Mouse (Mus musculus) kidney, adult 11 months (tissue): Measurements from ENCODE around the gene Gm10721.
"Not testable (repeated sequence)": the region's sequence is repeated elsewhere in the genome, so short reads cannot be mapped to it uniquely, and the experiment has no call there.

Experiments used
- DNase-seq: peaks from one replicate; pipeline ENCODE4 v3.0.0; 2022

The Gm10721 gene

DNA sequence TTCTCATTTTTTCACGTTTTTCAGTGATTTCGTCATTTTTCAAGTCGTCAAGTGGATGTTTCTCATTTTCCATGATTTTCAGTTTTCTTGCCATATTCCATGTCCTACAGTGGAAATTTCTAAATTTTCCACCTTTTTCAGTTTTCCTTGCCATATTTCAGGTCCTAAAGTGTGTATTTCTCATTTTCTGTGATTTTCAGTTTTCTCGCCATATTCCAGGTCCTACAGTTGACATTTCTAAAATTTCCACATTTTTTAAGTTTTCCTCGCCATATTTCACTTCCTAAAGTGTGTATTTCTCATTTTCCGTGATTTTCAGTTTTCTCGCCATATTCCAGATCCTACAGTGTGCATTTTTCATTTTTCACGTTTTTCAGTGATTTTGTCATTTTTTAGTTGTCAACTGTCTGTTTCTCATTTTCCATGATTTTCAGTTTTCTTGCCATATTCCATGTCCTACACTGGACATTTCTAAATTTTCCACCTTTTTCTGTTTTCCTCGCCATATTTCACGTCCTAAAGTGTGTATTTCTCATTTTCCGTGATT, at the start of gene Gm10721:
Gene Gm10721 (plus strand): TSS at position 408 of the 547 bp plus-strand sequence.
- not testable (repeated sequence) for DNase-seq

DNA sequence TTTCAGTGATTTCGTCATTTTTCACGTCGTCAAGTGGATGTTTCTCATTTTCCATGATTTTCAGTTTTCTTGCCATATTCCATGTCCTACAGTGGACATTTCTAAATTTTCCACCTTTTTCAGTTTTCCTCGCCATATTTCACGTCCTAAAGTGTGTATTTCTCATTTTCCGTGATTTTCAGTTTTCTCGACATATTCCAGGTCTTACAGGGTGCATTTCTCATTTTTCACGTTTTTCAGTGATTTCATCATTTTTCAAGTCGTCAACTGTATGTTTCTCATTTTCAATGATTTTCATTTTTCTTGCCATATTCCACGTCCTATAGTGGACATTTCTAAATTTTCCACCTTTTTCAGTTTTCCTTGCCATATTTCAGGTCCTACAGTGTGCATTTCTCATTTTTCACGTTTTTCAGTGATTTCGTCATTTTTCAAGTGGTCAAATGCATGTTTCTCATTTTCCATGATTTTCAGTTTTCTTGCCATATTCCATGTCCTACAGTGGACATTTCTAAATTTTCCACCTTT, 12.4 kb upstream of the Gm10721 start, which contains the start of gene Gm10722:
Gene Gm10722 (plus strand): TSS at position 478 of the 528 bp plus-strand sequence.
- peak; percentile 12 for DNase-seq

DNA sequence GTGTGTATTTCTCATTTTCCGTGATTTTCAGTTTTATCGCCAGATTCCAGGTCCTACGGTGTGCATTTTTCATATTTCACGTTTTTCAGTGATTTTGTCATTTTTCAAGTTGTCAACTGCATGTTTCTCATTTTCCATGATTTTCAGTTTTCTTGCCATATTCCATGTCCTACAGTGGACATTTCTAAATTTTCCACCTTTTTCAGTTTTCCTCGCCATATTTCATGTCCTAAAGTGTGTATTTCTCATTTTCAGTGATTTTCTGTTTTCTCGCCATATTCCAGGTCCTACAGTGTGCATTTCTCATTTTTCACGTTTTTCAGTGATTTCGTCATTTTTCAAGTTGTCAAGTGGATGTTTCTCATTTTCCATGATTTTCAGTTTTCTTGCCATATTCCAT, 11.9 kb upstream of the Gm10721 start:
- DNase-seq, result not testable (repeated sequence)

DNA sequence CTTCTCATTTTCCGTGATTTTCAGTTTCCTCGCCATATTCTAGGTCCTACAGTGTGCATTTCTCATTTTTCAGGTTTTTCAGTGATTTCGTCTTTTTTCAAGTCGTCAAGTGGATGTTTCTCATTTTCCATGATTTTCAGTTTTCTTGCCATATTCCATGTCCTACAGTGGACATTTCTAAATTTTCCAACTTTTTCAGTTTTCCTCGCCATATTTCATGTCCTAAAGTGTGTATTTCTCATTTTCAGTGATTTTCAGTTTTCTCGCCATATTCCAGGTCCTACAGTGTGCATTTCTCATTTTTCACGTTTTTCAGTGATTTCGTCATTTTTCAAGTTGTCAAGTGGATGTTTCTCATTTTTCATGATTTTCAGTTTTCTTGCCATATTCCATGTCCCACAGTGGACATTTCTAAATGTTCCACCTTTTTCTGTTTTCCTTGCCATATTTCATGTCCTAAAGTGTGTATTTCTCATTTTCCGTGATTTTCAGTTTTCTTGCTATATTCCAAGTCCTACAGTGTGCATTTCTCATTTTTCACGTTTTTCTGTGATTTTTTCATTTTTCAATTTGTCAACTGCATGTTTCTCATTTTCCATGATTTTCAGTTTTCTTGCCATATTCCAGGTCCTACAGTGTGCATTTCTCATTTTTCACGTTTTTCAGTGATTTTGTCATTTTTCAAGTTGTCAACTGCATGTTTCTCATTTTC, 10.8 kb upstream of the Gm10721 start:
- DNase-seq, result peak; percentile 65

DNA sequence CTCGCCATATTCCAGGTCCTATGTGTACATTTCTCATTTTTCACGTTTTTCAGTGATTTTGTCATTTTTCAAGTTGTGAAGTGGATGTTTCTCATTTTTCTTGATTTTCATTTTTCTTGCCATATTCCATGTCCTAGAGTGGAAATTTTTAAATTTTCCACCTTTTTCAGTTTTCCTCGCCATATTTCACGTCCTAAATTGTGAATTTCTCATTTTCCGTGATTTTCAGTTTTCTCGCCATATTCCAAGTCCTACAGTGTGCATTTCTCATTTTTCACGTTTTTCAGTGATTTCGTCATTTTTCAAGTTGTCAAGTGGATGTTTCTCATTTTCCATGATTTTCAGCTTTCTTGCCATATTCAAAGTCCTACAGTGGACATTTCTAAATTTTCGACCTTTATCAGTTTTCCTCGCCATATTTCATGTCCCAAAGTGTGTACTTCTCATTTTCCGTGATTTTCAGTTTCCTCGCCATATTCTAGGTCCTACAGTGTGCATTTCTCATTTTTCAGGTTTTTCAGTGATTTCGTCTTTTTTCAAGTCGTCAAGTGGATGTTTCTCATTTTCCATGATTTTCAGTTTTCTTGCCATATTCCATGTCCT, 10.0 kb upstream of the Gm10721 start, which contains the start of gene Gm11168:
Gene Gm11168 (plus strand): TSS at position 553 of the 603 bp plus-strand sequence.
- not testable (repeated sequence) for DNase-seq

DNA sequence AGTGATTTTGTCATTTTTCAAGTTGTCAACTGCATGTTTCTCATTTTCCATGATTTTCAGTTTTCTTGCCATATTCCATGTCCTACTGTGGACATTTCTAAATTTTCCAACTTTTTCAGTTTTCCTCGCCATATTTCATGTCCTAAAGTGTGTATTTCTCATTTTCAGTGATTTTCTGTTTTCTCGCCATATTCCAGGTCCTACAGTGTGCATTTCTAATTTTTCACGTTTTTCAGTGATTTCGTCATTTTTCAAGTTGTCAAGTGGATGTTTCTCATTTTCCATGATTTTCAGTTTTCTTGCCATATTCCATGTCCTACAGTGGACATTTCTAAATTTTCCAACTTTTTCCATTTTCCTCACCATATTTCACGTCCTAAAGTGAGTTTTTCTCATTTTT, 6.8 kb upstream of the Gm10721 start:
- not testable (repeated sequence) for DNase-seq

DNA sequence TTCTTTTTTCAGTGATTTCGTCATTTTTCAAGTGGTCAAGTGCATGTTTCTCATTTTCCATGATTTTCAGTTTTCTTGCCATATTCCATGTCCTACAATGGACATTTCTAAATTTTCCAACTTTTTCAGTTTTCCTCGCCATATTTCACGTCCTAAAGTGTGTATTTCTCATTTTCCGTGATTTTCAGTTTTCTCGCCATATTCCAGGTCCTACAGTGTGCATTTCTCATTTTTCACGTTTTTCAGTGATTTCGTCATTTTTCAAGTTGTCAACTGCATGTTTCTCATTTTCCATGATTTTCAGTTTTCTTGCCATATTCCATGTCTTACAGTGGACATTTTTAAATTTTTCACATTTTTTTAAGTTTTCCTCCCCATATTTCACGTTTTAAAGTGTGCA, 6.3 kb upstream of the Gm10721 start:
- DNase-seq, result peak; percentile 93

DNA sequence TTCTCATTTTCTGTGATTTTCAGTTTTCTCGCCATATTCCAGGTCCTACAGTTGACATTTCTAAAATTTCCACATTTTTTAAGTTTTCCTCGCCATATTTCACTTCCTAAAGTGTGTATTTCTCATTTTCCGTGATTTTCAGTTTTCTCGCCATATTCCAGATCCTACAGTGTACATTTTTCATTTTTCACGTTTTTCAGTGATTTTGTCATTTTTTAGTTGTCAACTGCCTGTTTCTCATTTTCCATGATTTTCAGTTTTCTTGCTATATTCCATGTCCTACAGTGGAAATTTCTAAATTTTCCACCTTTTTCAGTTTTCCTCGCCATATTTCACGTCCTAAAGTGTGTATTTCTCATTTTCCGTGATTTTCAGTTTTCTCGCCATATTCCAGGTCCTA, 5.7 kb upstream of the Gm10721 start:
- not testable (repeated sequence) for DNase-seq

DNA sequence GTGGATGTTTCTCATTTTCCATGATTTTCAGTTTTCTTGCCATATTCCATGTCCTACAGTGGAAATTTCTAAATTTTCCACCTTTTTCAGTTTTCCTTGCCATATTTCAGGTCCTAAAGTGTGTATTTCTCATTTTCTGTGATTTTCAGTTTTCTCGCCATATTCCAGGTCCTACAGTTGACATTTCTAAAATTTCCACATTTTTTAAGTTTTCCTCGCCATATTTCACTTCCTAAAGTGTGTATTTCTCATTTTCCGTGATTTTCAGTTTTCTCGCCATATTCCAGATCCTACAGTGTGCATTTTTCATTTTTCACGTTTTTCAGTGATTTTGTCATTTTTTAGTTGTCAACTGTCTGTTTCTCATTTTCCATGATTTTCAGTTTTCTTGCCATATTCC, 3.6 kb upstream of the Gm10721 start:
- not testable (repeated sequence) for DNase-seq

DNA sequence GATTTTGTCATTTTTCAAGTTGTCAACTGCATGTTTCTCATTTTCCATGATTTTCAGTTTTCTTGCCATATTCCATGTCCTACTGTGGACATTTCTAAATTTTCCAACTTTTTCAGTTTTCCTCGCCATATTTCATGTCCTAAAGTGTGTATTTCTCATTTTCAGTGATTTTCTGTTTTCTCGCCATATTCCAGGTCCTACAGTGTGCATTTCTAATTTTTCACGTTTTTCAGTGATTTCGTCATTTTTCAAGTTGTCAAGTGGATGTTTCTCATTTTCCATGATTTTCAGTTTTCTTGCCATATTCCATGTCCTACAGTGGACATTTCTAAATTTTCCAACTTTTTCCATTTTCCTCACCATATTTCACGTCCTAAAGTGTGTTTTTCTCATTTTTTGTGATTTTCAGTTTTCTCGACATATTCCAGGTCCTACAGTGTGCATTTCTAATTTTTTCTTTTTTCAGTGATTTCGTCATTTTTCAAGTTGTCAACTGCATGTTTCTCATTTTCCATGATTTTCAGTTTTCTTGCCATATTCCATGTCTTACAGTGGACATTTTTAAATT, 802 bp upstream of the Gm10721 start:
- not testable (repeated sequence) for DNase-seq

DNA sequence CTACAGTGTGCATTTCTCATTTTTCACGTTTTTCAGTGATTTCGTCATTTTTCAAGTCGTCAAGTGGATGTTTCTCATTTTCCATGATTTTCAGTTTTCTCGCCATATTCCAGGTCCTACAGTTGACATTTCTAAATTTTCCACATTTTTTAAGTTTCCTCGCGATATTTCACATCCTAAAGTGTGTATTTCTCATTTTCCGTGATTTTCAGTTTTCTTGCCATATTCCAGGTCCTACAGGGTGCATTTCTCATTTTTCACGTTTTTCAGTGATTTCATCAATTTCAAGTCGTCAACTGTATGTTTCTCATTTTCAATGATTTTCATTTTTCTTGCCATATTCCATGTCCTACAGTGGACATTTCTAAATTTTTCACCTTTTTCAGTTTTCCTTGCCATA, 2.4 kb downstream of the Gm10721 start, which contains the start of gene Gm10720:
Gene Gm10720 (plus strand): TSS at position 301 of the 400 bp plus-strand sequence.
- DNase-seq, result not testable (repeated sequence)

DNA sequence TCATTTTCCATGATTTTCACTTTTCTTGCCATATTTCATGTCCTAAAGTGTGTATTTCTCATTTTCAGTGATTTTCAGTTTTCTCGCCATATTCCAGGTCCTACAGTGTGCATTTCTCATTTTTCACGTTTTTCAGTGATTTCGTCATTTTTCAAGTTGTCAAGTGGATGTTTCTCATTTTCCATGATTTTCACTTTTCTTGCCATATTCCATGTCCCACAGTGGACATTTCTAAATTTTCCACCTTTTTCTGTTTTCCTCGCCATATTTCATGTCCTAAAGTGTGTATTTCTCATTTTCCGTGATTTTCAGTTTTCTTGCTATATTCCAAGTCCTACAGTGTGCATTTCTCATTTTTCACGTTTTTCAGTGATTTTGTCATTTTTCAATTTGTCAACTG, 3.0 kb downstream of the Gm10721 start:
- DNase-seq, result not testable (repeated sequence)

DNA sequence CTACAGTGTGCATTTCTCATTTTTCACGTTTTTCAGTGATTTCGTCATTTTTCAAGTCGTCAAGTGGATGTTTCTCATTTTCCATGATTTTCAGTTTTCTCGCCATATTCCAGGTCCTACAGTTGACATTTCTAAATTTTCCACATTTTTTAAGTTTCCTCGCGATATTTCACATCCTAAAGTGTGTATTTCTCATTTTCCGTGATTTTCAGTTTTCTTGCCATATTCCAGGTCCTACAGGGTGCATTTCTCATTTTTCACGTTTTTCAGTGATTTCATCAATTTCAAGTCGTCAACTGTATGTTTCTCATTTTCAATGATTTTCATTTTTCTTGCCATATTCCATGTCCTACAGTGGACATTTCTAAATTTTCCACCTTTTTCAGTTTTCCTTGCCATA, 4.2 kb downstream of the Gm10721 start, which contains the start of gene Gm10719:
Gene Gm10719 (plus strand): TSS at position 301 of the 400 bp plus-strand sequence.
- DNase-seq, result not testable (repeated sequence)

DNA sequence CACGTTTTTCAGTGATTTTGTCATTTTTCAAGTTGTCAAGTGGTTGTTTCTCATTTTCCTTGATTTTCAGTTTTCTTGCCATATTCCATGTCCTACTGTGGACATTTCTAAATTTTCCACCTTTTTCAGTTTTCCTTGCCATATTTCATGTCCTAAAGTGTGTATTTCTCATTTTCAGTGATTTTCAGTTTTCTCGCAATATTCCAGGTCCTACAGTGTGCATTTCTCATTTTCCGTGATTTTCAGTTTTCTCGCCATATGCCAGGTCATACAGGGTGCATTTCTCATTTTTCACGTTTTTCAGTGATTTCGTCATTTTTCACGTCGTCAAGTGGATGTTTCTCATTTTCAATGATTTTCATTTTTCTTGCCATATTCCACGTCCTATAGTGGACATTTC, 6.0 kb downstream of the Gm10721 start:
- not testable (repeated sequence) for DNase-seq

DNA sequence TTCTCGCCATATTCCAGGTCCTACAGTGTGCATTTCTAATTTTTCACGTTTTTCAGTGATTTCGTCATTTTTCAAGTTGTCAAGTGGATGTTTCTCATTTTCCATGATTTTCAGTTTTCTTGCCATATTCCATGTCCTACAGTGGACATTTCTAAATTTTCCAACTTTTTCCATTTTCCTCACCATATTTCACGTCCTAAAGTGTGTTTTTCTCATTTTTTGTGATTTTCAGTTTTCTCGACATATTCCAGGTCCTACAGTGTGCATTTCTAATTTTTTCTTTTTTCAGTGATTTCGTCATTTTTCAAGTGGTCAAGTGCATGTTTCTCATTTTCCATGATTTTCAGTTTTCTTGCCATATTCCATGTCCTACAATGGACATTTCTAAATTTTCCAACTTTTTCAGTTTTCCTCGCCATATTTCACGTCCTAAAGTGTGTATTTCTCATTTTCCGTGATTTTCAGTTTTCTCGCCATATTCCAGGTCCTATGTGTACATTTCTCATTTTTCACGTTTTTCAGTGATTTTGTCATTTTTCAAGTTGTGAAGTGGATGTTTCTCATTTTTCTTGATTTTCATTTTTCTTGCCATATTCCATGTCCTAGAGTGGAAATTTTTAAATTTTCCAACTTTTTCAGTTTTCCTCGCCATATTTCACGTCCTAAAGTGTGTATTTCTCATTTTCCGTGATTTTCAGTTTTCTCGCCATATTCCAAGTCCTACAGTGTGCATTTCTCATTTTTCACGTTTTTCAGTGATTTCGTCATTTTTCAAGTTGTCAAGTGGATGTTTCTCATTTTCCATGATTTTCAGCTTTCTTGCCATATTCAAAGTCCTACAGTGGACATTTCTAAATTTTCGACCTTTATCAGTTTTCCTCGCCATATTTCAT, 7.1 kb downstream of the Gm10721 start:
- not testable (repeated sequence) for DNase-seq

DNA sequence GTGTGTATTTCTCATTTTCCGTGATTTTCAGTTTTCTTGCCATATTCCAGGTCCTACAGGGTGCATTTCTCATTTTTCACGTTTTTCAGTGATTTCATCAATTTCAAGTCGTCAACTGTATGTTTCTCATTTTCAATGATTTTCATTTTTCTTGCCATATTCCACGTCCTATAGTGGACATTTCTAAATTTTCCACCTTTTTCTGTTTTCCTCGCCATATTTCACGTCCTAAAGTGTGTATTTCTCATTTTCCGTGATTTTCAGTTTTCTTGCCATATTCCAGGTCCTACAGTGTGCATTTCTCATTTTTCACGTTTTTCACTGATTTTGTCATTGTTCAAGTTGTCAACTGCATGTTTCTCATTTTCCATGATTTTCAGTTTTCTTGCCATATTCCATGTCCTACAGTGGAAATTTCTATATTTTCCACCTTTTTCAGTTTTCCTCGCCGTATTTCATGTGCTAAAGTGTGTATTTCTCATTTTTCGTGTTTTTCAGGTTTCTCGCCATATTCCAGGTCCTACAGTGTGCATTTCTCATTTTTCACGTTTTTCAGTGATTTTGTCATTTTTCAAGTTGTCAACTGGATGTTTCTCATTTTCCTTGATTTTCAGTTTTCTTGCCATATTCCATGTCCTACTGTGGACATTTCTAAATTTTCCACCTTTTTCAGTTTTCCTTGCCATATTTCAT, 9.5 kb downstream of the Gm10721 start:
- DNase-seq, result peak; percentile 17

DNA sequence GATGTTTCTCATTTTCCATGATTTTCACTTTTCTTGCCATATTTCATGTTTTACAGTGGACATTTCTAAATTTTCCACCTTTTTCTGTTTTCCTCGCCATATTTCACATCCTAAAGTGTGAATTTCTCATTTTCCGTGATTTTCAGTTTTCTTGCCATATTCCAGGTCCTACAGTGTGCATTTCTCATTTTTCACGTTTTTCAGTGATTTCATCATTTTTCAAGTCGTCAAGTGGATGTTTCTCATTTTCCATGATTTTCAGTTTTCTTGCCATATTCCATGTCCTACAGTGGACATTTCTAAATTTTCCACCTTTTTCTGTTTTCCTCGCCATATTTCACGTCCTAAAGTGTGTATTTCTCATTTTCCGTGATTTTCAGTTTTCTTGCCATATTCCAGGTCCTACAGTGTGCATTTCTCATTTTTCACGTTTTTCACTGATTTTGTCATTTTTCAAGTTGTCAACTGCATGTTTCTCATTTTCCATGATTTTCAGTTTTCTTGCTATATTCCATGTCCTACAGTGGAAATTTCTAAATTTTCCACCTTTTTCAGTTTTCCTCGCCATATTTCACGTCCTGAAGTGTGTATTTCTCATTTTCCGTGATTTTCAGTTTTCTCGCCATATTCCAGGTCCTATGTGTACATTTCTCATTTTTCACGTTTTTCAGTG, 10.5 kb downstream of the Gm10721 start, which contains the start of gene Gm10718:
Gene Gm10718 (plus strand): TSS at position 236 of the 673 bp plus-strand sequence.
- DNase-seq, result peak; percentile 13

DNA sequence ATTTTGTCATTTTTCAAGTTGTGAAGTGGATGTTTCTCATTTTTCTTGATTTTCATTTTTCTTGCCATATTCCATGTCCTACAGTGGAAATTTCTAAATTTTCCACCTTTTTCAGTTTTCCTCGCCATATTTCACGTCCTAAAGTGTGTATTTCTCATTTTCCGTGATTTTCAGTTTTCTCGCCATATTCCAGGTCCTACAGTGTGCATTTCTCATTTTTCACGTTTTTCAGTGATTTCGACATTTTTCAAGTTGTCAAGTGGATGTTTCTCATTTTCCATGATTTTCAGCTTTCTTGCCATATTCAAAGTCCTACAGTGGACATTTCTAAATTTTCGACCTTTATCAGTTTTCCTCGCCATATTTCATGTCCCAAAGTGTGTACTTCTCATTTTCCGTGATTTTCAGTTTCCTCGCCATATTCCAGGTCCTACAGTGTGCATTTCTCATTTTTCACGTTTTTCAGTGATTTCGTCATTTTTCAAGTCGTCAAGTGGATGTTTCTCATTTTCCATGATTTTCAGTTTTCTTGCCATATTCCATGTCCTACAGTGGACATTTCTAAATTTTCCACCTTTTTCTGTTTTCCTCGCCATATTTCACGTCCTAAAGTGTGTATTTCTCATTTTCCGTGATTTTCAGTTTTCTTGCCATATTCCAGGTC, 11.2 kb downstream of the Gm10721 start:
- peak; percentile 94 for DNase-seq

DNA sequence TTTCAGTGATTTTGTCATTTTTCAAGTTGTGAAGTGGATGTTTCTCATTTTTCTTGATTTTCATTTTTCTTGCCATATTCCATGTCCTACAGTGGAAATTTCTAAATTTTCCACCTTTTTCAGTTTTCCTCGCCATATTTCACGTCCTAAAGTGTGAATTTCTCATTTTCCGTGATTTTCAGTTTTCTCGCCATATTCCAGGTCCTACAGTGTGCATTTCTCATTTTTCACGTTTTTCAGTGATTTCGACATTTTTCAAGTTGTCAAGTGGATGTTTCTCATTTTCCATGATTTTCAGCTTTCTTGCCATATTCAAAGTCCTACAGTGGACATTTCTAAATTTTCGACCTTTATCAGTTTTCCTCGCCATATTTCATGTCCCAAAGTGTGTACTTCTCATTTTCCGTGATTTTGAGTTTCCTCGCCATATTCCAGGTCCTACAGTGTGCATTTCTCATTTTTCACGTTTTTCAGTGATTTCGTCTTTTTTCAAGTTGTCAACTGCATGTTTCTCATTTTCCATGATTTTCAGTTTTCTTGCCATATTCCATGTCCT, 12.1 kb downstream of the Gm10721 start, which contains the start of gene Gm10717:
Gene Gm10717 (plus strand): TSS at position 506 of the 556 bp plus-strand sequence.
- not testable (repeated sequence) for DNase-seq

DNA sequence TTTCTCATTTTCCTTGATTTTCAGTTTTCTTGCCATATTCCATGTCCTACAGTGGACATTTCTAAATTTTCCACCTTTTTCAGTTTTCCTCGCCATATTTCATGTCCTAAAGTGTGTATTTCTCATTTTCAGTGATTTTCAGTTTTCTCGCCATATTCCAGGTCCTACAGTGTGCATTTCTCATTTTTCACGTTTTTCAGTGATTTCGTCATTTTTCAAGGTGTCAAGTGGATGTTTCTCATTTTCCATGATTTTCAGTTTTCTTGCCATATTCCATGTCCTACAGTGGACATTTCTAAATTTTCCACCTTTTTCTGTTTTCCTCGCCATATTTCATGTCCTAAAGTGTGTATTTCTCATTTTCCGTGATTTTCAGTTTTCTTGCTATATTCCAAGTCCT, 12.7 kb downstream of the Gm10721 start:
- DNase-seq, result peak; percentile 6
